Mouse (Mus musculus) erythroblast, adult 5-6 weeks (primary cell): Measurements from ENCODE around the gene Ston2. TPM values are rescaled to one million over a fixed set of nuclear protein-coding genes. Genes with fewer than 3 reads are reported as not detected.

Experiments used
- ATAC-seq: replicated peaks from 2 replicates; pipeline ENCODE4 v1.8.0; 2016; ENCODE audit warnings: moderate number of reproducible peaks, mild to moderate bottlenecking, moderate TSS enrichment, inconsistent platforms; ENCODE audit not compliant: poor library complexity, low FRiP score, severe bottlenecking
- total RNA-seq, 2 experiments: library from RNA; stranded (forward) in 1 of 2; stranded (reverse) in 1 of 2; fragments of 150-400 nt in 1 of 2; fragments of 200-764, 138-1000 nt in 1 of 2; gene quantifications; 2 replicates each; pipeline versions ENCODE4 v1.2.3 to v1.2.4; 2015 to 2017; ENCODE audit warnings: low replicate concordance in 2 of 2

The Ston2 gene
- total RNA-seq, 2 experiments from 2014 or later = 0.58 to 2.0 TPM

DNA sequence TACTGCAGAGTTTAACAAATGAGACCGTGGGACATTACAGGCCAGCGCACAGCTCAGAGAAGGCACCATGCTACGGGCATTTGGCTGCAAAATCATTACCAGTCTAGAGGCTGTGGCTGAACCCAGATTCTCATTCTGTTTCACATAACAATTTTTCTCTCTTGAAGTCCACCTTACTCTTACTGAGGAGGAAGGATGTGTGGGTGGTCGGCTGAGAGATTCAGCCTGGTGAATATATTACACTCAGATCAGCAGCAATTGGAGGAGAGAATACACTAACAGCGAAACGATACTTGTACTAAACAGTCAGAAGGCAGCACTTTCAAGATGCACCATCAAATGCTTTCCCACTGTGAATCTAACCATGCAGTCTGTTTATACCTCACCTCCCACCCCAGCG is 74.8 kb downstream of the Ston2 start:
- no peak for ATAC-seq

DNA sequence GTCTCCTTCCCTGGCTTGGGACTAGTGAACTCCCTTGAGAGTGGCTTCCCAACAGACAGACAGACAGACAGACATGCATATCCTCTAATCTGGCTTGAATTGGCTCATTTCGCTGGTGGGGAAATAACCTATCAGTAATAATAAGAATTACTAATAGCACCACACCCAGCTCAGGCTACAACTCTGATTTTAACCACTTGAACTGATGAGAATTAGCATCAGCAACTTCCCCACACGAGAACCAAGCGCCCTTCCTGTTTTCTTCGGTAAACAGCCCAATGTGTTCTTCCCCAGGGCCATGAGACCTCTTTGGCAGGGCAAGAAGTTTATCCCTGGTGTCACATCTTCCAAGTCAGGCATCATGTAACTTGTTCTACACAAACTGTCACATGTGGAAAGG is 76.5 kb downstream of the Ston2 start:
- ATAC-seq = no peak

GRCm38 (mm10) chr12:91710876-91711275 is 77.3 kb downstream of the Ston2 start:
- ATAC-seq = no peak

GRCm38 (mm10) chr12:91709634-91710033 is 78.6 kb downstream of the Ston2 start:
- no peak for ATAC-seq

DNA sequence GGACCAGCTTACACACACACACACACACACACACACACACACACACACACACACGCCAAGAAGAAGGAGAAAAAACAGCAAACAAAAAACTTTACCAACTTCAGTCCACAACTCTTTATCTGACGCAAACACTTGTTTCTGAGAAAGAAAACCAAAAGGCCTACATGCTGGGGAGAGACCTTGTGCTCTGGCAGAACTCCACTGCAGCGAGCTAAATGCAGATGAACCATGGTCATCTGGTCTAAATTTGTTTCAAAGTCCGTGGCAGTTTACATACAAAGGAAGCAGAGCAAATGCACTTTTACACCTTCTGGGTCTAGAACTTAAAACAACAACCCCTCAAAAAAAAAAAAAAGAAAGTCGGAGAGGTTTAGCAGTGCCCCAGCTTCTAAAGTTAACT is 79.0 kb downstream of the Ston2 start:
- ATAC-seq = no peak

GRCm38 (mm10) chr12:91707807-91708206 is 80.4 kb downstream of the Ston2 start:
- ATAC-seq = no peak

DNA sequence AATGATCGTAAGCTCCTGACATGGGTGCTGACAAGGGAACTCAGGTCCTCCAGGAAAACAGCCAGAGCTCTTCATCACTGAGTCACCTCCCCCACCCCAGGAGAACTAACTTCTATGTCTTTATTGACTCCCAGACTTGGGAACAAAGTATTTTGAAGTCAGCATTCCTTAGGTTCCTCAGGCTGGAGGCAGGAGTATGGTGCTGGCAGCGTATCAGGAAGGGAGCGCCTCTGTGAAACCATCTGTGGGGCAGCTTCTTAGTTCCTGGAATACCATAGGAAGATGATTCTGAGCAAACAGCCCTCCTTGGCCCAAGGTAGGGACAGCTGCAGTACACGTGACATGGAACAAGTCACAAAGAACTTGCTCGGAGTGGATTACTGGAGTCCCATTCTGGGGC is 84.7 kb downstream of the Ston2 start:
- ATAC-seq = no peak

DNA sequence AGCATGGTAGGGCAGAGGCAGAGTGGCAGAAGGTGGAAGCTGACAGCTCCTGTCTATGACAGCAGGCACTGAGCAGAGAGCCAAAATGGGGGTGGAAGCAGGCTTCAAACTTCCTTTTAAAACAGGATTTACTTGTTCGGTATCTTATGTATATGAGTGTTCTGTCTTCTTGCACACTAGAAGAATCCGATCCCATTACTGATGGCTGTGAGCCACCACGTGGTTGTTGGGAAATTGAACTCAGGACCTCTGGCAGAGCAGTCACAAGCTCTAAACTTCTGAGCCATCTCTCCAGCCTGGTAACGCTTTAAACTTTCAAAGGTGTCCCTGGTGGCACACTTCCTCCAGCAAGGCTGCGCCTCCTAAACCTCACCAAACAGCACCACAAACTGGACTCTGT is 85.4 kb downstream of the Ston2 start:
- no peak for ATAC-seq

GRCm38 (mm10) chr12:91699451-91700141 is 88.6 kb downstream of the Ston2 start:
- ATAC-seq = no peak

GRCm38 (mm10) chr12:91696231-91696630 is 92.0 kb downstream of the Ston2 start:
- no peak for ATAC-seq

DNA sequence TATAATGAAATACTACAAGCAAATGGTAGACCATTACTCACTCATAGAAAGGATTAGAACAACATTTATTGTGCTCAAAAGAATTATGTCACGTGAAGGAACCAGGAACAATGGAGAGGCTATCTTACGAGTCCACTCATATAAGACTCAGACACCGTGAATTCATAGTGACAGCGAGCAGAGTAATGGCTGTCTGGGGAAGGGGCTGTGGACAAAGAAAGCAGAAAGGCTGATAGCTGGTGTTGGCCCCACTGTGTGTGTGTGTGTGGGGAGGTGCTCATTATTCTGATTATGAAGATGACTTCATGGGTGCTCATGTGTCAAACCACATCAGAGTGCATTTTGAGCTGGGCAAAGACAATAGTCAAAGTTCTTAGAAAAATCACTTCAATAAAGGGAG is 92.4 kb downstream of the Ston2 start:
- ATAC-seq = no peak

GRCm38 (mm10) chr12:91694748-91695147 is 93.4 kb downstream of the Ston2 start:
- ATAC-seq = no peak

GRCm38 (mm10) chr12:91693566-91693965 is 94.6 kb downstream of the Ston2 start:
- no peak for ATAC-seq

- ATAC-seq = no peak
Observed at GRCm38 (mm10) chr12:91692991-91693390, 95.2 kb downstream of the Ston2 start.

GRCm38 (mm10) chr12:91685674-91686290 is 102.4 kb downstream of the Ston2 start:
- ATAC-seq = no peak

- ATAC-seq = no peak
Observed at GRCm38 (mm10) chr12:91684840-91685415, 103.3 kb downstream of the Ston2 start.

- ATAC-seq = no peak
Observed at GRCm38 (mm10) chr12:91684101-91684839, 103.9 kb downstream of the Ston2 start.

- ATAC-seq = no peak
Observed at GRCm38 (mm10) chr12:91683549-91684100, 104.6 kb downstream of the Ston2 start.

GRCm38 (mm10) chr12:91683096-91683495 is 105.1 kb downstream of the Ston2 start:
- ATAC-seq = no peak

DNA sequence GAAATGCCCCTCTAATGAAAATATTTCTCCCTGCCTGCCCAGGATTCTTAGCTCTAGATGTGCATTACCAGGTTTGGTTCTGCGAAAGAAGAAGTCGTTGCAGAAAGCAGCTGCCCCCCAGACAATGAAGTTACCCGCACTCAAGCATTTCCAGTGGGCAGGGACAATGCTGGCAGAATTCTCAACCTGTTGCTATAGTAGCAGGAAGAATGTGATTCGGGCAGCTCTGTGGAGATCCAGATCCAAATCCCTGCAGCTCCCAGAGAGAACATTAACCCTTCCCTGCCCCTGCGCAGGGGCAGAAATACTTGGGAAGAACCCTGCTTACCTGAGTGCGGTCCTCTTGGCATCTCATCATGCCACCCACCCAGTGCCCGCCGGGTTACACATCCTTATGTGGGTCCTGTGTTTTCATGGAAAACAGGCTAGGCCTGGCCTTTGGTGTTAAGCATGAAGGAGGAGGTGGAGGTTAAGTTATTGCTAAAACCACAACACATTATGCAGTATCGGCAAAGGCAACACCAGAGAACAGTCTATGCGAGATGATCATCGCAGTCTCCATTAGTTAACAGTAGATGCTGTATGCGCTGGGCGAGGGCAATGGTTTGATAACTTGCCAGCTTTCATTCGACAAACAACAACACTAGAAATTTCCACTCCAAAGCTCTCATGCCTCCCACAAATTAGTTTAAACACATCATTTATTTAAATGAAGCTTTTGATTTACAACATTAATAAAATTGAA is 108.7 kb downstream of the Ston2 start:
- no peak for ATAC-seq
